Mouse (Mus musculus) telencephalon, adult 2 months (tissue): ENCODE data around the gene Zfp560.
"Not testable (repeated sequence)": the region's sequence is repeated elsewhere in the genome, so short reads cannot be mapped to it uniquely, and the experiment has no call there.

Source experiments
- DNase-seq: peaks from one replicate; pipeline ENCODE4 v3.0.0-alpha.2; 2011; ENCODE audit warnings: low read depth, low spot score

Gene Zfp560

DNA sequence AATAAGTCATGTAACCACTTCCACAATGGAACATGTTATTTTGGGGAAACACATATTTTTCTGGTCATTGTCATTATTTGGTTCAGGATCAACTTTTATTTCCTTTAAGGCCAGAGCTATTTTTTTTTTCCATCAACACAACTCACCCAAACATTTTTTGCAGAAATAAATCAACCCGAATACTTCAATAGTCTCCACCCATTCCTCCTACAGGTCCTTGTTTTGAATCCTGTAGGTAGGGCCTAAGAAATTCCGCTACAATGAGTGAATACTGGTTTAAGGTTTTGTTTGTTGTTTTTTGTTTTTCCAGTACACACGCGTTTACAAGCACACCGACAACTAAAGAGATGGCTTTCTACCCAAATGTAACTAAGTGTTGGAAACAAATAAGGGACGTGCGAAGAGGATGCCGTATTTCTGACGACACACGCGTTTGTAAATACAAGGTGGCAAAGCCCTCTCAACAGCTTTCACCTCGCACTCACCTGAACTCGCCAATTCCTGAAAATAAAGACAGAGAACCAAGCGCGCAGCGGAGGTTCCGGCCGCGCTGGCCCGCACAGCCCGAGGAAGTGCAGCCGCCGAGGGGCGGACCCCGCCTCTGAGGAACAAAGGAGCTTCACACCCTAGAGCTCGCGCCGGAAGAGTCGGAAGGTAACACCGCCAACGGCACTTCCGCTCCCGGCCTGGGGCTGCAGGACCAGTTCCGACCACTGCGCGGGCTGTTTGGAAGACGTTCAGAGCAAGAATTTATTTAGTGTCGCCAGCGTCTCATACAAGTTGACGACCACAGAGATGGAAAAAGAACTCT is at the start of gene Zfp560:
Gene Zfp560 (minus strand): TSS at position 646 of the 811 bp plus-strand sequence.
- DNase-seq: peak; percentile 87

DNA sequence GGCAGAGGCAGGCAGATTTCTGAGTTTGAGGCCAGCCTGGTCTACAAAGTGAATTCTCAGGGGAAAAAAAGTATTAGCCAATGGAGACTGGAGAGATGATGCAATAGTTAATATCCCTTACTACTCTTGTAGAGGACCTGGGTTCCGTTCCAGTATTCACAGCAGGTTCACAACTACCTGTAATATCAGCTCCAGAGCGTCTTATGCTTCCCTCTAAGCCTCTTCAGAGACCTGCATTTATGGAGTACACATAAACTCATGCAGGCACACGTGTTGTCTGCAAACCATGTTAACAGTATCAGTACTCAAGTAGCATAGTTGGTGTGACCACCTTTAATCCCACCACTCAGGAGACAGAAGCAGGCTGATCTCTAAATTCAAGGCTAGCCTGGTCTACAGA is 45.0 kb upstream of the Zfp560 start:
- no peak for DNase-seq

GRCm38 (mm10) chr9:20411460-20411859 is 26.5 kb upstream of the Zfp560 start:
- DNase-seq: no peak

DNA sequence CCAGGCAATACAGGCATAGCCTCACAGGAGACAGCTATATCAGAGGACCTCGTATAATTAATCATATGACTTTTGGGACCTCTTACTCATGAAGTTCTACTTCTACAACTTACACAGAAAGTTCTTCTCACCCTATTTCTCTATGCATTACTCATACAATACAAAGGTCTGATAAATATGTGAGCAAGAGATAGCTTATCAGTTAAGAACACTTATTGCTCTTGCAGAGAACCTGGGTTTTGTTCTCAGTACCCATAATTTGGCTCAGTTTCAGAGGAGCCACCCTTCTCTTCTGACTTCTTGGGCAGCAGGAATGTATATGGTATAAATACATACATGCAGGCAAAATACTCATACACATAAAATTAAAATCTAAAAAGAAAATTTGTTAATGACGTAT is 24.3 kb upstream of the Zfp560 start:
- no peak for DNase-seq

DNA sequence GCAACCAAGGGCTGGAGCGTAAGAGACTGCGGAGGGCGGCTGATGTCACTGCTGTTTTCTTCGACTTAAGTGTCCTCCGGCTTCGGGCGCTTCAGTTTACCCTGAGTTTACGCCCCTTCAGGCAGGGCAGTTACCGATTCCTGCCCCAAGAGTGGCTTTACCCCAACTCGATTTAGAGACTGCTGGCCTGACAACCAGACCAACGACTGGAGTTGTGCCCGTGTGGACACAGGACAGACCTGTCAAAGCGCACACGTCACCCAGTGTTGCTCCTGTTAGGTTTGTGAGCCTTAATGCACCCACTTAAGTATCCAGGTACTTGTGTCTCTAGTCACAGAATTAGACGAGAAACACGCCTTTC is 346 bp upstream of the Zfp560 start:
- no peak for DNase-seq

GRCm38 (mm10) chr9:20383659-20384058 is 1.3 kb downstream of the Zfp560 start:
- DNase-seq: no peak

DNA sequence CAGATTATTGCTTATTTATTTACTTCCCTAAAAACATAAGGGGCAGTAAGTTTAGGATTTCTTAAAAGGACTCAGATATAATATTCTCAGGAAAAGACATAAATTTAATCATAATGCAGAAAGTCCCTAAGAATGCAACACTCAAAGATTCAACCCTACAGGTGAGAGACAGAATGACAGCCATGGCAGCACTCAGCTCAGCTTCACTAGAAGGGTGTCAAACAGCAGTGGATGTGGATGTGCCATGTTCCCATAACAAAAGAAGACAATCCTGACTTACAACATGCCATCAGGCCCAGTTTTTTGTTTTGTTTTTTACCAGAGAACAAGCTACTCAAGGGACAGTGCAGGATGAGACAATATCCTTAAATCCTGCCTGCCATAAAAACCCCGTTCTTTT is 10.3 kb downstream of the Zfp560 start:
- no peak for DNase-seq

DNA sequence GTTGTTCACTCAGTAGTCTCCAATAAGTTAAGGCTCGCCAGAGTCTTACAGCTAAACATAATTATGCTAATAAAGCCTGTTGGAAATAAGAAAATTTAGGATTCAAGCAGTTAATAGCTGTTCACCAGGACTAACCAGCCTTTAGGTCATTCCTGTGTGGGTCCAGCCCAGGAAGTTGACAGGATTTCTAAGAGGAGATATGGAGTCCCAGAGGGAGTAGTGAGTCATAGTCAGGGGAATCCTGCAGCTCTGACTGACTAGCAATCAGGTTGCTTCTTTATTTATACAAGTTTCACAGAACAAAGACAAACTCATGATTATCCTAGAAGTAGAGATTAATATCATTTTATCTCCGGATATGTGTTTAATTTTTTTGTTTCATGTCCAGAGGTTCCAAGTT is 17.7 kb downstream of the Zfp560 start:
- DNase-seq: no peak

DNA sequence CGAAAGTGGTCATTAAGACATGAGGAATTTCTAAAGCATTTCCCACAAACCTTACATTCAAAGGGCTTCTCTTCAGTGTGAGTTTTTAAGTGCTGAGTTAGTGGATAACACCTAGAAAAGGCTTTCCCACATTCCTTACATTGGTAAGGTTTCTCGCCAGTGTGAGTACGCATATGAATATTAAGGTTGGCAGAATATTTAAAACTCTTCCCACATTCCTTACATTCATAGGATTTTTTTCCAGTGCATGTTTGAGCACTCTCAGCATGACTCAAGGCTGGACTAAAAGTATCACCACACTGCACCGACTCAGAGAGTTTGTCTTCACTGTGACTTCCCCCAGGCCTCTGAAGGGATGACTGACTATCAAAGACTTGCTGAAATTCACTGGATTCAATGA is 36.5 kb downstream of the Zfp560 start:
- no peak for DNase-seq

DNA sequence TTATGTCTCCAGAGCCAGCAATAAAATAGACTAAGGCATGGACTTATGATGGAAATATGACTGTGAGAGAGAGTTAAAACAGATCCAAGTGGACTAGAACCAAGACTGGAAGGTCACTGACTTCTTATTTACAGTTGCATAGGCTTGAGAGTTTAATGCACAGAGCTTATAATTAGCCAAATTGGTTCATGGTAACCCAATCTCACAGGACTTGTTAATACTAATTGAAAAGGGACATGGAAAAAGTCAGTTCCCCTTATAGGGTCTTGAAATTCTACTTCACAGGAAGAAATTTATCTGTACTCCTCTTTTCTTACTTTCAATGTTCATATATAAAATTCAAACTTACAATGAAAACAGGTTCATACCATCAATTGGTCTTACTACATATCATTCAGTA is 49.0 kb downstream of the Zfp560 start, which contains the start of gene Olfr18:
Gene Olfr18 (minus strand): TSS at position 101 of the 400 bp plus-strand sequence.
- no peak for DNase-seq

GRCm38 (mm10) chr9:20298232-20298631 is 86.7 kb downstream of the Zfp560 start, which contains the start of gene Olfr873:
TSS of gene Olfr873 (plus strand) at chr9:20298532.
- DNase-seq: no peak

- not testable (repeated sequence) for DNase-seq
Observed at GRCm38 (mm10) chr9:20295562-20295961, 89.4 kb downstream of the Zfp560 start.
